Mouse (Mus musculus) left cerebral cortex, adult 8-10 months (tissue): ENCODE measurements at regions not wholly inside any gene's neighbourhood (a gene's known extent, or its start where the extent isn't known, plus 50 kb on each side); places are given as distances from the start of the nearest gene placed in this dataset.

Source experiments
- DNase-seq, 2 experiments: peaks; one replicate each; pipeline ENCODE4 v3.0.0; 2022; ENCODE audit warnings: low spot score in 2 of 2

- no peak for DNase-seq
These were observed 174.4 kb upstream of the March1 start for GRCm38 (mm10) chr8:65443266-65443665.

DNA sequence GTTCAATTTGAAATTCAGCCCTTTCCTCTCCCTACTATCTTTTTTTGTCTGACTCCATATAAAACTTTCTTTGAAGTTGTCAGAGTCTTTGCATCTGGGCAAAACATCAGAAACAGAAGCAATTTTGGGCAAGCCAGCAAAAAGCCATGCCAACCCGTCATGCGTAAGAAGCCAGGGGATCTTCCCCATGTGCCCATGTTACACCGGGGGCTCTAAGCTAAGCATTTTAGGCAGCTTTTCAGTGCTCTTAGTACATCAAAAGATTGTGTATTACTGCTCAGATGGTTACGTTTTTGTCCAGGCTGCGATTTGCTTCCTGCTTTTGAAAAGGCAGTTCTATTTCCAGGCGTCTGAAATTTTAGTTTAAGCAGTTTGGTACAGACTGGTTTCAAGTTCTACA is 196.8 kb upstream of the March1 start:
- DNase-seq, result no peak

DNA sequence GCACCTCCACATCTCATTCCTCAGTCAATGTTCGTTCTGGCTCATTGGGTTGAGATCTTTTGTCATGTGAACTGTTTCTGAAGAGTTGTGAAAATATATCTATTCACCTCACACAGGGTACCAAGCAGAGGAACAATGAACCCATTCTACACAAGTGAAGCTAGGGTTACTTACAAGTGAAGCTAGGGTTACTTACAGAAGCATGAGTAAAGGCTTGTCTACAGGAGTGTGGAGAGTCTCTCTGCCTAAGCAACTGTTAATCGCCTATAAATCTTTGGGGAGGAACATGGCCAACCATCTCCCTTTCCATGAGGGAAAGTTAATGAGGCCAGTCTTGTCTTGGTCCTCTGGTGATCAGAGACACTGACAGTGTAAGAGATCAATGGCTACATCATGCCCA is 199.8 kb upstream of the March1 start:
- no peak for DNase-seq

GRCm38 (mm10) chr8:65414201-65414600 is 203.5 kb upstream of the March1 start:
- no peak for DNase-seq

GRCm38 (mm10) chr8:65412291-65412690 is 205.4 kb upstream of the March1 start:
- DNase-seq, result no peak

GRCm38 (mm10) chr8:65395755-65396154 is 221.9 kb upstream of the March1 start:
- no peak for DNase-seq

DNA sequence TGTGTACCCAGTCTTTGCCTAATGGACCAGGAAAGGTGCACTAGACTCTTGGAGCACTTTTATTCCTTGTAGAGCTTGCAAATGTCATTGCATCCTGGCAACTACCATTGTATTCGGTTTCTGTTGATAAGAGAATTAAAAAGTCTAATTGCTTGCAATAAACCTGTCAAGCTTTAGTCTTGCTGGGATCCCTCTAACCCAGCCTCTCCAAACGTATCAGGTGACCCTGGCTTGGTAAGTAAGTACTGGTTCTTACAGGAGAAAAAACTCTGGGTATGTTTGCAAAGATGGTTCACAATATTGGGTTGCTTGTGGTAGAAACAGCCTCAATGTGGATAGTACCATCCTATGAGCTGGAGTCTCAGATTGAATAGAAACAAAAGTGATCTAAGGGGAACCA is 226.6 kb upstream of the BC030870 start:
- DNase-seq, result no peak

DNA sequence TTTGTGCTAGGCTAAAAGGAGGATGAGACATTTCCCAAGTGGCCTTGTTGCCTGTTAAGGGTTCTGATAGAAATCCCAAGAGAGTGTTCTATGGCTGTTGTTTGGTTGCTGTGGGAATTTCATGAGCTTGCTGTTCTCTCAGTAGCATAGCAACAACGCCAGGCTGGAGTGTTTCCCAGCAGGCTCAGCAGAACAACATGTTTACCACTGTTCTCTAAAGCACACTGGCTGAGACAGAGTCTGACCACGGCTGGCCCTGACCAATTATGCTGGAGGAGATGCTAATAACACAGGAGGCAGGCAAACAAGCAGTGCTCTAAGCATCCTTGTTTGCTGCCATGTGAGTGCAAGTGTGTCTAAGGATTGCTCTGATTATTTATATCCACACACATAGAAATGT is 220.0 kb upstream of the BC030870 start:
- peak in 1 of 2 experiments; percentile 21 for DNase-seq

GRCm38 (mm10) chr8:65331136-65331535 is 201.8 kb upstream of the BC030870 start:
- no peak for DNase-seq

DNA sequence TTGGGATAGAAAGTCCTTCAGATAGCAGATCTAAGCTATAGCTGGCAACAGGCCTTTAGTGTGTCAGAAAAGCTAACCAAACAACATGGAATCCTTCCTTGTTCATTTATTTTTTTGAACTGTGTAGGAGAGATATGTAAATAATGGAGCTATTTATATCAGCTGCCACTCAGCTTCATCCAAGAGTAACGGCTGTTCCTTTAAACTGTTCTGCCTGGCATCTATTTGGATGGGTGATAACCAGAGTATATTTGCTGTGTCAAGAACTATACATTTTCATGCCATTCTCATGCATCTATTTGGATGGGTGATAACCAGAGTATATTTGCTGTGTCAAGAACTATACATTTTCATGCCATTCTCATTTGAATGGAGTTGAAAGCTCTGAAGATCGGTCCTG is 159.3 kb upstream of the BC030870 start:
- no peak for DNase-seq

GRCm38 (mm10) chr8:65280390-65280789 is 151.0 kb upstream of the BC030870 start:
- DNase-seq, result no peak
